18 mouse cellular contexts compared by ENCODE assay signal in genomic region chr6:51656078-51656477, GRCm38 (mm10).
DNase-seq lines count a peak whose midpoint lies in the region; ATAC-seq lines count a peak whose summit lies in the region.
"Had no signal": no experiment of that assay in that cellular context is flagged by ENCODE, and none has a peak within 500 bp of the region (broad histone marks: within the 10 kb centered on the region; RNA-seq: fewer than 3 reads in every experiment).

No protein-coding gene starts in this region.

- no peak overlapping the region for H3K9ac ChIP-seq in forebrain, embryonic 13.5 days
- no peak overlapping the region for H3K9ac ChIP-seq in hindbrain, embryonic 15.5 days
- no peak overlapping the region for H3K9ac ChIP-seq in neural tube, embryonic 15.5 days (replicated peaks)
- H3K9ac ChIP-seq: embryonic facial prominence, embryonic 15.5 days; liver, embryonic 12.5 days had no signal

- no peaks in the 10 kb centered on the region for H3K9me3 ChIP-seq in forebrain, embryonic 13.5 days (replicated peaks)
- H3K9me3 ChIP-seq in hindbrain, embryonic 15.5 days, result no peaks in the 10 kb centered on the region
- H3K9me3 ChIP-seq in neural tube, embryonic 15.5 days (replicated peaks), result no peaks in the 10 kb centered on the region
- H3K9me3 ChIP-seq: embryonic facial prominence, embryonic 15.5 days; limb, embryonic 10.5 days; liver, embryonic 12.5 days had no signal

- no peak overlapping the region for H3K4me3 ChIP-seq in forebrain, embryonic 13.5 days
- H3K4me3 ChIP-seq in hindbrain, embryonic 15.5 days, result no peak overlapping the region
- no peak overlapping the region for H3K4me3 ChIP-seq in neural tube, embryonic 15.5 days (replicated peaks)
- H3K4me3 ChIP-seq: embryonic facial prominence, embryonic 15.5 days; limb, embryonic 10.5 days; liver, embryonic 12.5 days had no signal

- H3K4me1 ChIP-seq in forebrain, embryonic 13.5 days, result peaks cover 26% of the 10 kb centered on the region
- peaks cover 28% of the 10 kb centered on the region for H3K4me1 ChIP-seq in hindbrain, embryonic 15.5 days (replicated peaks)
- H3K4me1 ChIP-seq in neural tube, embryonic 15.5 days, result peaks cover 23% of the 10 kb centered on the region
- H3K4me1 ChIP-seq: embryonic facial prominence, embryonic 15.5 days; liver, embryonic 12.5 days; megakaryocyte, embryonic 14.5 days had no signal

- H3K27me3 ChIP-seq in forebrain, embryonic 13.5 days, result no peaks in the 10 kb centered on the region
- H3K27me3 ChIP-seq in hindbrain, embryonic 15.5 days, result no peaks in the 10 kb centered on the region
- H3K27me3 ChIP-seq in neural tube, embryonic 15.5 days (replicated peaks), result no peaks in the 10 kb centered on the region
- H3K27me3 ChIP-seq: embryonic facial prominence, embryonic 15.5 days; liver, embryonic 12.5 days had no signal

- DNase-seq in layer of hippocampus, adult 9-10 months (ENCODE audit: low spot score), result peak; percentile 9
- DNase-seq in layer of hippocampus, postnatal 25 days (ENCODE audit: extremely low spot score in 1 of 2, low spot score in 1 of 2), result no peak
- no peak for DNase-seq in lung, postnatal 14 days
- no peak for DNase-seq in urinary bladder, postnatal 14 days (ENCODE audit: low spot score)
- DNase-seq: B cell, adult 2 months; cerebellum, adult 2 months; right cerebral cortex, postnatal 25 days had no signal

- H3K36me3 ChIP-seq in forebrain, embryonic 13.5 days (ENCODE audit: poor library complexity, severe bottlenecking), result no peaks in the 10 kb centered on the region
- no peaks in the 10 kb centered on the region for H3K36me3 ChIP-seq in hindbrain, embryonic 15.5 days
- no peaks in the 10 kb centered on the region for H3K36me3 ChIP-seq in neural tube, embryonic 15.5 days
- H3K36me3 ChIP-seq: embryonic facial prominence, embryonic 15.5 days; limb, embryonic 10.5 days; liver, embryonic 12.5 days had no signal

- 63% methylated on average over 7 of the region's 7 CpGs for WGBS in forebrain, embryonic 13.5 days
- WGBS in hindbrain, embryonic 15.5 days, result 54% methylated on average over 7 of the region's 7 CpGs
- 49% methylated on average over 7 of the region's 7 CpGs for WGBS in neural tube, embryonic 15.5 days

- no peak overlapping the region for H3K4me2 ChIP-seq in forebrain, embryonic 13.5 days
- no peak overlapping the region for H3K4me2 ChIP-seq in hindbrain, embryonic 15.5 days
- no peak overlapping the region for H3K4me2 ChIP-seq in neural tube, embryonic 15.5 days
- H3K4me2 ChIP-seq: embryonic facial prominence, embryonic 15.5 days; heart, embryonic 11.5 days; liver, embryonic 12.5 days had no signal

- ATAC-seq in forebrain, embryonic 13.5 days, result peak; percentile 48; the same call in 1 of the 2 replicates
- no peak for ATAC-seq in hindbrain, embryonic 15.5 days (ENCODE audit: low FRiP score, low read depth)
- ATAC-seq in neural tube, embryonic 15.5 days (ENCODE audit: low FRiP score), result no peak
- ATAC-seq: intestine, embryonic 16.5 days; liver, embryonic 12.5 days; Patski had no signal

- H3K27ac ChIP-seq in forebrain, embryonic 13.5 days, result peak overlapping the region; percentile 80
- peak overlapping the region; percentile 69 for H3K27ac ChIP-seq in hindbrain, embryonic 15.5 days (replicated peaks)
- 0 out of 2 replicates have a peak overlapping the region, but pooled peaks have one; percentile 15 for H3K27ac ChIP-seq in neural tube, embryonic 15.5 days (replicated peaks)
- H3K27ac ChIP-seq: embryonic facial prominence, embryonic 15.5 days; kidney, postnatal 0 days; limb, embryonic 10.5 days; liver, embryonic 12.5 days had no signal

Comparison
In these comparisons a context has a peak if more than half of its experiments do, and no peak if none do; other contexts are left out.
1. H3K27ac ChIP-seq: peak in every context shown above with its lines; median percentile 80 in forebrain, embryonic 13.5 days; 69 in hindbrain, embryonic 15.5 days; 15 in neural tube, embryonic 15.5 days.